Mouse (Mus musculus) erythroblast, embryonic 14.5 days (primary cell): ENCODE measurements around the gene Clec1b. TPM values are rescaled to one million over a fixed set of nuclear protein-coding genes. Genes with fewer than 3 reads are reported as not detected.

Experiments
- H3K27me3 ChIP-seq: 2 replicates; pipeline ENCODE4 v1.6.1; 2012; ENCODE audit warnings: inconsistent platforms; ENCODE audit not compliant: control insufficient read depth
- H3K36me3 ChIP-seq: 2 replicates; pipeline ENCODE4 v1.6.1; 2012; ENCODE audit warnings: mild to moderate bottlenecking, inconsistent platforms; ENCODE audit not compliant: control insufficient read depth
- H3K4me1 ChIP-seq: 2 replicates; pipeline ENCODE4 v1.6.1; 2012; ENCODE audit warnings: inconsistent platforms; ENCODE audit not compliant: control insufficient read depth
- H3K4me3 ChIP-seq: replicated peaks from 2 replicates; pipeline ENCODE3; 2012; ENCODE audit warnings: moderate library complexity, mild to moderate bottlenecking, inconsistent platforms
- H3K9me3 ChIP-seq: 2 replicates; pipeline ENCODE4 v1.6.1; 2012; ENCODE audit warnings: low read length, inconsistent platforms, mixed read lengths; ENCODE audit not compliant: control insufficient read depth
- GATA1 ChIP-seq: IDR thresholded peaks from 2 replicates; pipeline ENCODE4 v1.6.1; 2012; ENCODE audit warnings: low read length, inconsistent platforms, mixed read lengths
- TAL1 ChIP-seq: IDR thresholded peaks from 3 replicates; pipeline ENCODE4 v1.6.1; 2012; ENCODE audit warnings: low read length, inconsistent platforms, mixed read lengths
- polyA plus RNA-seq: library from polyadenylated mRNA; stranded (reverse); fragments of >175 nt; gene quantifications from 2 replicates; pipeline ENCODE4 v1.2.3, GENCODE M21; 2012

Clec1b gene
- polyA plus RNA-seq, 1 experiment, result not detected

DNA sequence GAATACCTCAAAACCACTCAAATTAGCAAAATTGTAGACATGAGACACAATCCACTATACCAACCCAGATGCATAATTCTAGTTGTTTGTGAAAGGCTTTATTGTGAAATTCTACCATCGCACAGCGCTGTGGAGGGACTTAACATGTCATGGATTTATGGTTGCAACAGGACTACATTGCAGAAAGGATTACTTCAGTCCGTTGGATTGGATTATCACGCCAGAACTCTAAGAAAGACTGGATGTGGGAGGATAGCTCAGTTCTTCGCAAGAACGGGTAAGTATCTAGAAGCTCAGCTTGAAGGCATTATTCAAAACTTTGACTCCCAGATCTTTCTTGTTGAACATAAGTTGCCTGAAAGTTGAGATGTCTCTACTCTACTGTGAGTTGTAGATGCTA lies 6.3 kb downstream of the Clec1b start:
- Histone ChIP-seq H3K9me3 (no peaks in the 10 kb centered on the region), H3K4me1 (no peaks in the 10 kb centered on the region), H3K27me3 (no peaks in the 10 kb centered on the region), H3K4me3 (no peak overlapping the region), H3K36me3 (no peaks in the 10 kb centered on the region)
- TF ChIP-seq TAL1 (no peak), GATA1 (no peak)

DNA sequence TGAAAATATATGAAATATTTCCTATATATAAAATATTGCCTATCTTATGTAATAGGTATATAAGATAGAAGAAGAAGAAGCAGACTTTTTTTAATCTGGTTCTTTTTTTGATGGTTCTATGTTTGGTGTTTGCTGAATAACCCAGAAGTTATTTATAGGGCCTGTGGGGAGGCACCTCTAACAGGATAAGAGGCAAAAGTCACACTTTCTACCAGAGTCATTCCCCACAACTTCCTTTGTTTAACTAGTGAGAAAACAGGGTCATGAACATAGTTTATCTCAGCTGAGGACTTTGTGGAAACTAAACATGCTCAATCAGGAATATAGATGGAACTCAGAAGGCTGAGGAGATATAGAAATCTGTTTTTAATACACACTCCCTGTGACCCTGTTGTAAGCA lies 8.9 kb downstream of the Clec1b start:
- H3K36me3 ChIP-seq, result no peaks in the 10 kb centered on the region
- no peaks in the 10 kb centered on the region for H3K4me1 ChIP-seq
- H3K9me3 ChIP-seq, result no peaks in the 10 kb centered on the region
- TF ChIP-seq TAL1, result no peak
- TF ChIP-seq GATA1, result no peak
- H3K27me3 ChIP-seq, result no peaks in the 10 kb centered on the region
- H3K4me3 ChIP-seq, result no peak overlapping the region

DNA sequence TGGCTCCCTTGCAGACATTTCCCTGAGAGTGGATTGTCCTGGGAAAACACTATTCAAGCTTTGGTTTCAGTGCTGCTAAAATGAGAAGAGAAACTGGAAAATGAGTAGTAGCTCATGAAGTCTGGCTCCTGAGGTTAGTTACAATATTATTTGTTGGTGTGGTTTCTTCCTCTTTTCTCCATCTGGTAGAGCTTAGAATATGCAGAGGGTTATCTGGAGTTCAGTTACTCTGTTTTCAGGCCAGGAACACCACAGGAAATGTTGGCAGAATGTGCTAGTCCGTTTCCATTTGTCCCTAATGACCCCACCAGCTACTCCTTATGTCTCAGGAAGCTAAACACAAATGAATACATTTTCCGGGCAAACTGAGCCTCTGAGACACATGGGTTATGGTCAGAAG lies 10.2 kb downstream of the Clec1b start:
- H3K27me3 ChIP-seq, result no peaks in the 10 kb centered on the region
- H3K36me3 ChIP-seq, result no peaks in the 10 kb centered on the region
- H3K9me3 ChIP-seq, result no peaks in the 10 kb centered on the region

DNA sequence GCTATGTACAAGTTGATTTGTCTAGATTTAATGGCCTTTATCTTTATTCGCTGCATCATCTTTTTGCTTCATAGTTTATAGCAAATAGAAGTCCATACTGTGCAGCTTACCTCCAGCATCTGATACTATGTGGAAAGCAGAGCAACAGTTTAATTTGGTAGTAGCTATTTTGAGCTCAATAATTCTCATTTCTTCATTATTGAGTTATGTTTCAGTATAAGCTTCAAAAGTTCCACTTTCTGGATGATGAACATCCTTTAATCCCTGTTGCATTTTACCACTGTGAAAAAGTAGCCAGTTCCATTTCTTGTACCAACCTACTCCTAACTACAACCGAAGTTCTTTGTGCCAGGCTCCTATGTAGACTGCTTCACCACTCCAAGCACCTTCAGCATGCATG lies 11.5 kb downstream of the Clec1b start, which contains the start of gene Clec9a:
Clec9a (plus strand) TSS at position 301 of the 400 bp plus-strand sequence.
- Histone ChIP-seq H3K9me3 (no peaks in the 10 kb centered on the region), H3K4me1 (no peaks in the 10 kb centered on the region), H3K4me3 (no peak within 1 kb of the TSS), H3K27me3 (no peaks in the 10 kb centered on the region), H3K36me3 (no peaks in the 10 kb centered on the region)
- TF ChIP-seq TAL1 (no peak), GATA1 (no peak)

More for the DNA sequence above, 10.2 kb downstream of the Clec1b start:
- no peak for TF ChIP-seq GATA1
- no peak for TF ChIP-seq TAL1
- no peaks in the 10 kb centered on the region for H3K4me1 ChIP-seq
- no peak overlapping the region for H3K4me3 ChIP-seq

DNA sequence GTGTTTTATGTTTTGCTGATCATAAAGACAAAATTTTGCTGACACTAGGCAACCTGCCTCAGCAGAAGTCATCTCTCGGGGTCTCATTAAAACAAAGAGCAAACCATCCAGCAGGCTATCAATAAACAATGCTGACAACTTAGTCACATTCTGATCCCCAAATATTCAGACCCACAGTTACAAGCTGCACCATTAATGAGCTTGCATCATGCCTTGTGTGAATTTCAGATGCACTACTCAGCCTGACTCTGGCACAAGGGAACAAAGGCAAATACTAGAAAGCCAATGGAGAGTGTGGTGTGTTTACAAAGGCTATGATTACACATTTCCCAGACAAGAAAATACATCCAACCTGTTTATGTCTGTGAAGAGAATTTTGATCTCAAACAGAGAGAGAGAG lies 17.1 kb downstream of the Clec1b start:
- Histone ChIP-seq H3K9me3 (no peaks in the 10 kb centered on the region), H3K36me3 (no peaks in the 10 kb centered on the region), H3K27me3 (no peaks in the 10 kb centered on the region), H3K4me1 (no peaks in the 10 kb centered on the region), H3K4me3 (no peak overlapping the region)
- TF ChIP-seq TAL1 (no peak), GATA1 (no peak)

DNA sequence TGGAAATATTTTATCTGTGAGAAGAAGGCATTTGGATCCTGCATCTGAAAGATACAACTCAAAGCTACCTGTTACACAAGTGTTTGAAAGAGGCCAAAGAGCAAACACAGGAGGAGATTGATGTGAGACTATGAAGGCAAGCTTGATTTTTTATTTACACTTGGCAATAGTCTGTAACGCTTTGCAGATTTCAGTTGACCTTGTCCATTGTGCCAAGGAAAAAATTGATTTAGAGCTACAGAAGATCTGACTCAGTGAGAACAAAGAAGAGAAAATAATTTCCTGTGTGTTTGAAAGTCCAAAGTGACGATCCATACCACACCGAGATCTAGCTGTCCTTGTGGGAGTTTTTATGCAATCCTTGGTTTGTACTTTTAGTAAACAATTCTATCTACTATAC lies 25.2 kb downstream of the Clec1b start:
- Histone ChIP-seq H3K36me3 (no peaks in the 10 kb centered on the region), H3K9me3 (no peaks in the 10 kb centered on the region), H3K4me3 (no peak overlapping the region), H3K27me3 (no peaks in the 10 kb centered on the region), H3K4me1 (no peaks in the 10 kb centered on the region)
- TF ChIP-seq GATA1 (no peak), TAL1 (no peak)

DNA sequence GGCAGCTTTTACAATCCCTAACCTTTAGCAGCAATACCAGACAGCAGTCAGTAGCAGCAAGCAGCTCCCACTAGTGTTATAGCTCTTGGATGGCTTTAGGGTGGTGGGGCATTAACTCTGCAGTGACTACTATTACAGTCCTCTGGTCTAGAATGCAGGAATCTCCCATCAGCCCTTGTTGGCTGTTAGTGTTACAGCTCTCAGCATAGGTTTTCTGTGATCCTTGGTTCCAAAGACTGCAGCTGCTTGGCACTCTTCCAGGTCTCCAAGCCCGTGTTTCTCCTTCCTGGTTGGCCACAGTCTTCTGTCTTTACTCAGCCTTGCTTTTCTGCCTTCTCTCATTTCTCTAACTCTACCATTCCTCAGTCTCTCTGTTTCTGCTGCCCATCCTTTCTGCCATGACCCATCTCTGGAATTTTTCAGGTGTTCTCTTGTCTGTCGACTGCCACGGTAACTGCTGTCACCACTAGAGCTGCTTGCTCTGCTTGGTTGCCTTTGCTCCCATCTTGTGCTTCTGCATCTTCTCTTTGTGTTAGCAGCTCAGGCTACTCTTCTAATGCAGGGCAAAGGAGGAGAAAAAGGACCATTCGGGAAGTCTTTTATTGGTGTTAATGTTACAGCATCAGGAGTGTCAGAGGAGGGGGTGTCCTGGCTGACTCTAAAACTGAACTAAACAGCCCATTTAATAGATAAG lies 26.1 kb downstream of the Clec1b start:
- Histone ChIP-seq H3K4me1 (no peaks in the 10 kb centered on the region), H3K27me3 (no peaks in the 10 kb centered on the region), H3K9me3 (no peaks in the 10 kb centered on the region), H3K4me3 (no peak overlapping the region), H3K36me3 (no peaks in the 10 kb centered on the region)
- no peak for TF ChIP-seq TAL1
- TF ChIP-seq GATA1, result no peak

DNA sequence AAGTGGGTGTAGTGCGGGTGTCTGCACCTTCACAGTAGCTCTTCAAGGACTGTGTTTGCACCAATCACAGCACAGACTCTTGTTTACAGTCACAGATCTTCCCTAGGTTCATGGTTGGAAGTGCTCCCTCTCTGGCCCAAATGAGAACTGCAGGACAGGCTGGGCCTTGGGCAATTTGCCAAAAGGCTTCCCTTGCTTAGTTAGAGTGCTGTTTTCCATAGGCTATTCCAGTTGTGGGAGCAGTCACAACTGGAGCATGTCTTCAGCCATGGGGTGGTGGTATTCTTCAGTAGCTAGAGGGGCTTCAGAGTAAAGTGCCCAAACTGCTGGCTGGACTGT lies 26.6 kb downstream of the Clec1b start:
- TF ChIP-seq TAL1 (no peak), GATA1 (no peak)
- H3K27me3 ChIP-seq, result no peaks in the 10 kb centered on the region
- H3K9me3 ChIP-seq, result no peaks in the 10 kb centered on the region
- H3K4me3 ChIP-seq, result no peak overlapping the region
- no peaks in the 10 kb centered on the region for H3K36me3 ChIP-seq
- no peaks in the 10 kb centered on the region for H3K4me1 ChIP-seq

DNA sequence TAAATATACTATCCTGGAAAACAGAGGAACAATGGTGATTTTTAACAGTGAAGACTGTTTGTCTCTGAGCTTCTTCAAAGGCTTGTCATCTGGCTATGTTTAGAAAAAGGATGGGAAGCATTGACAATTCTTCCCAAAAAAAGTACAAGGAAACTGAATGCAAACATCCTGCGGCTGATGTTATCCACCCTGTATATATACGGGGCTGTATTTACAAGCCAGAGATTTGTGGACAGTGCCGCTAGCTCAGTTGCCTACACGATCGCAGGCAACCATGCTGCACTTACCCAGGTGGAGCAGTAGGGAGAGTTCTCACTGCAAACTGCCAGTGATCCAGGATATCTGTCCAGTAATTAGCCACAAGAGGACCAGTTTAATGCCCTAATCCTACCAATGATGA lies 28.1 kb downstream of the Clec1b start:
- TF ChIP-seq GATA1 (no peak), TAL1 (no peak)
- Histone ChIP-seq H3K36me3 (no peaks in the 10 kb centered on the region), H3K4me3 (no peak overlapping the region), H3K9me3 (no peaks in the 10 kb centered on the region), H3K4me1 (no peaks in the 10 kb centered on the region), H3K27me3 (no peaks in the 10 kb centered on the region)

DNA sequence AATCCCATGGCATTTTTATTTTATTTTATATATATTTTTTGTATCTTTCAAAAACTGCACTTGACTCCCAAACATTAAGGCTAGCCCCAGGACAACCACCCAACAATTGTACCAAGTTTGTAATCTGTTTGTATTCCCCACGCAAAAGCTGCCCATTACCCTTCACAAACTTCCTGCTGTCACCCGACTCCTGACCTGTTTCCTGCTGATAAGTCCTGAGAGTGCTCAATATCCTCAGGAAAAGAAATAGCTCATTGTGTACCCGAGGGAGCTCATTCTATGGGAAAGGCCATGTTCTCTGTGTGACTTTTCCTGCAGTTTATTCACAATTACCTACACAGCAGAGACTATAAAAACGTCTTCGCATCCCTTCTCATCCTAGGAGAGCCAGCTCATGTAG lies 28.7 kb downstream of the Clec1b start:
- TF ChIP-seq GATA1 (no peak), TAL1 (no peak)
- no peaks in the 10 kb centered on the region for H3K36me3 ChIP-seq
- H3K4me1 ChIP-seq, result no peaks in the 10 kb centered on the region
- no peaks in the 10 kb centered on the region for H3K27me3 ChIP-seq
- H3K9me3 ChIP-seq, result no peaks in the 10 kb centered on the region
- no peak overlapping the region for H3K4me3 ChIP-seq
